Mouse (Mus musculus) erythroblast, embryonic 14.5 days (primary cell): ENCODE results near the gene Ccrl2. TPM values are rescaled to one million over a fixed set of nuclear protein-coding genes. Genes with fewer than 3 reads are reported as not detected.

Source experiments
- H3K27me3 ChIP-seq: 2 replicates; pipeline ENCODE4 v1.6.1; 2012; ENCODE audit warnings: inconsistent platforms; ENCODE audit not compliant: control insufficient read depth
- H3K36me3 ChIP-seq: 2 replicates; pipeline ENCODE4 v1.6.1; 2012; ENCODE audit warnings: mild to moderate bottlenecking, inconsistent platforms; ENCODE audit not compliant: control insufficient read depth
- H3K4me1 ChIP-seq: 2 replicates; pipeline ENCODE4 v1.6.1; 2012; ENCODE audit warnings: inconsistent platforms; ENCODE audit not compliant: control insufficient read depth
- H3K4me3 ChIP-seq: replicated peaks from 2 replicates; pipeline ENCODE3; 2012; ENCODE audit warnings: moderate library complexity, mild to moderate bottlenecking, inconsistent platforms
- H3K9me3 ChIP-seq: 2 replicates; pipeline ENCODE4 v1.6.1; 2012; ENCODE audit warnings: low read length, inconsistent platforms, mixed read lengths; ENCODE audit not compliant: control insufficient read depth
- GATA1 ChIP-seq: IDR thresholded peaks from 2 replicates; pipeline ENCODE4 v1.6.1; 2012; ENCODE audit warnings: low read length, inconsistent platforms, mixed read lengths
- TAL1 ChIP-seq: IDR thresholded peaks from 3 replicates; pipeline ENCODE4 v1.6.1; 2012; ENCODE audit warnings: low read length, inconsistent platforms, mixed read lengths
- polyA plus RNA-seq: library from polyadenylated mRNA; stranded (reverse); fragments of >175 nt; gene quantifications from 2 replicates; pipeline ENCODE4 v1.2.3, GENCODE M21; 2012

The Ccrl2 gene
- 0.87 and 1.3 TPM in 2 replicates for polyA plus RNA-seq

GRCm38 (mm10) chr9:111056798-111057543 lies at the start of gene Ccrl2:
Gene Ccrl2, minus strand, starts transcription at chr9:111057519.
- Histone ChIP-seq H3K36me3 (peaks cover 41% of the 10 kb centered on the region), H3K9me3 (no peaks in the 10 kb centered on the region), H3K4me1 (peaks cover 64% of the 10 kb centered on the region), H3K4me3 (peak within 1 kb of the TSS; percentile 78), H3K27me3 (peaks cover 23% of the 10 kb centered on the region)
- TF ChIP-seq TAL1 = peak; percentile 93
- TF ChIP-seq GATA1 = peak; percentile 99

GRCm38 (mm10) chr9:111103893-111104292 lies 46.6 kb upstream of the Ccrl2 start:
- Histone ChIP-seq H3K9me3 (no peaks in the 10 kb centered on the region), H3K27me3 (no peaks in the 10 kb centered on the region), H3K36me3 (no peaks in the 10 kb centered on the region), H3K4me1 (no peaks in the 10 kb centered on the region), H3K4me3 (no peak overlapping the region)
- TF ChIP-seq GATA1 (no peak), TAL1 (no peak)

- no peaks in the 10 kb centered on the region for H3K36me3 ChIP-seq
- H3K4me3 ChIP-seq = no peak overlapping the region
- TF ChIP-seq GATA1 (no peak), TAL1 (no peak)
- no peaks in the 10 kb centered on the region for H3K9me3 ChIP-seq
- no peaks in the 10 kb centered on the region for H3K27me3 ChIP-seq
- no peaks in the 10 kb centered on the region for H3K4me1 ChIP-seq
These were observed 46.0 kb upstream of the Ccrl2 start for GRCm38 (mm10) chr9:111103293-111103692.

DNA sequence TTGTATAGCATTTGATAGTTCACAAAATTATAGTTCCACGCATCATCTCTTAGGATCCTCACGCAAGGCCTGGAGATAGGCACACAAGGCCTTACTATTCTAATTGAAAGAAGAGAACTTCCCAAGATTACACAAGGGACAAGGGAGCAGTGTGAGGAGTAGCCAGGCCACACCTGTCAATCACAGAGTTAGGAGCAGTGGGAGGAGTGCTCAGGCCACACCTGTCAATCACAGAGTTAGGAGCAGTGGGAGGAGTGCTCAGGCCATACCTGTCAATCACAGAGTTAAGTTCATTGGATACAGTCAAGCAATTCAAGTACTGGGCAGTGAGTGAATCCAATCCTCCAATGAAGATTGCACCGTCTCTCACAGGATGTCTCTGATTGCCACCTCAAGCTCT lies 43.1 kb upstream of the Ccrl2 start:
- H3K4me3 ChIP-seq = no peak overlapping the region
- no peaks in the 10 kb centered on the region for H3K36me3 ChIP-seq
- TF ChIP-seq TAL1 = no peak
- TF ChIP-seq GATA1 = no peak

GRCm38 (mm10) chr9:111097543-111097942 lies 40.2 kb upstream of the Ccrl2 start:
- TF ChIP-seq TAL1 (no peak), GATA1 (no peak)
- H3K4me1 ChIP-seq = no peaks in the 10 kb centered on the region
- H3K27me3 ChIP-seq = no peaks in the 10 kb centered on the region
- H3K9me3 ChIP-seq = no peaks in the 10 kb centered on the region
- H3K36me3 ChIP-seq = no peaks in the 10 kb centered on the region
- H3K4me3 ChIP-seq = no peak overlapping the region

More for the DNA sequence above, 43.1 kb upstream of the Ccrl2 start:
- no peaks in the 10 kb centered on the region for H3K9me3 ChIP-seq
- H3K27me3 ChIP-seq = no peaks in the 10 kb centered on the region
- H3K4me1 ChIP-seq = no peaks in the 10 kb centered on the region

DNA sequence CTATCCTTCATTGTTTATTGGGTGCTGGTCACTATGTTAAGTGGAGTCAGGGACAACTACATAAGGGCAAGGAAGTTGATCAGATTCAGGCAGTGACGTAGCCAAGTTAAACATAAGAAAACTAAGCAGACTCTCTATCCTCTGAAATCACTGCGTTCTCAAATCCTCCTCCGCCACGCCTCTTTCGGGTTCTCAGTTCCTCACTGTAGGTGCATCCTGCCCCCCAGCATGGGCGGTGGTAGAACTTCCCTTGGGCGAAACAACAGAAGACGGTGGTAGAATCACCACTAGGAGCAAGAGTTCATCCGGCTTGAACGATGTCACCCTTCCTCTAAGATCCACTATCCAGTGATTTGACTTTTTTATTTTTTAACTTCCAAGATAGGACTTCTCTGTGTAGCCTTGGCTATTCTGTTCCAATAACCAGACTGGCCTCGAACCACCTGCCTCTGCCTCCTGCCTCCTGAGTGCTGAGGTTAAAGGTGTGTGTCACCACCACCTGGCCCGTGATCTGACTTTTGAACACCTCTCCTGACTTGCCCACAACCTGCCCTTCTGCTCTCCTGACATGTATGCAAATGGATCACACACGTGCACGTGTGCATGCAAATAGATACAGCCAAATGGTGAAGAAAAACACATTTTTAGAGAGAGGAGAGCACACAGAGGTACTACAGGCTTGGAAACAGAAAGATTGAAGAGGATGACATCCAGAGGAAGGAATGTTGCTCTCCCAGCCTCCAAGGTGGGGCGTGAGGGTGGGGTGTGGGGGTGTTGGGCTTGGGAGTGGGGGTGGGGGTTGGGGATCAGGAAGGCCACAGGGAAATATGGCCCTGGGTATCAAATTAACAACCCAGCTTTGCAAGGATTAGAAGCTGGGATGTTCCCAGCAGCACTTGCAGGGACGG lies 39.4 kb upstream of the Ccrl2 start:
- no peaks in the 10 kb centered on the region for H3K27me3 ChIP-seq
- H3K9me3 ChIP-seq = no peaks in the 10 kb centered on the region
- H3K4me3 ChIP-seq = no peak overlapping the region
- no peaks in the 10 kb centered on the region for H3K4me1 ChIP-seq
- TF ChIP-seq TAL1 (no peak), GATA1 (no peak)
- H3K36me3 ChIP-seq = no peaks in the 10 kb centered on the region

GRCm38 (mm10) chr9:111095710-111096109 lies 38.4 kb upstream of the Ccrl2 start:
- TF ChIP-seq TAL1 = no peak
- no peak for TF ChIP-seq GATA1
- H3K27me3 ChIP-seq = no peaks in the 10 kb centered on the region
- H3K4me1 ChIP-seq = no peaks in the 10 kb centered on the region

GRCm38 (mm10) chr9:111094626-111095025 lies 37.3 kb upstream of the Ccrl2 start:
- TF ChIP-seq TAL1 = no peak
- TF ChIP-seq GATA1 = no peak
- H3K9me3 ChIP-seq = no peaks in the 10 kb centered on the region
- no peaks in the 10 kb centered on the region for H3K4me1 ChIP-seq
- no peak overlapping the region for H3K4me3 ChIP-seq
- H3K36me3 ChIP-seq = no peaks in the 10 kb centered on the region
- H3K27me3 ChIP-seq = peaks cover under 1% of the 10 kb centered on the region; the same call in 1 of the 2 replicates

More at GRCm38 (mm10) chr9:111095710-111096109, 38.4 kb upstream of the Ccrl2 start:
- H3K36me3 ChIP-seq = no peaks in the 10 kb centered on the region
- no peak overlapping the region for H3K4me3 ChIP-seq
- H3K9me3 ChIP-seq = no peaks in the 10 kb centered on the region

- TF ChIP-seq GATA1 = no peak
- TF ChIP-seq TAL1 = no peak
- Histone ChIP-seq H3K4me1 (no peaks in the 10 kb centered on the region), H3K36me3 (no peaks in the 10 kb centered on the region), H3K9me3 (no peaks in the 10 kb centered on the region), H3K4me3 (no peak overlapping the region), H3K27me3 (peaks cover 7% of the 10 kb centered on the region)
These were observed 35.8 kb upstream of the Ccrl2 start for GRCm38 (mm10) chr9:111093094-111093493.
